Mouse (Mus musculus) brain, adult 2 months (tissue): Measurements from ENCODE around the gene Ltc4s.

Experiments used
- DNase-seq: peaks from one replicate; pipeline ENCODE4 v3.0.0; 2011; ENCODE audit warnings: low read depth, low spot score

Ltc4s gene

GRCm38 (mm10) chr11:50201590-50201989 is 36.8 kb downstream of the Ltc4s start:
- no peak for DNase-seq

- DNase-seq: no peak
These were observed 37.8 kb downstream of the Ltc4s start for GRCm38 (mm10) chr11:50200613-50201012.

- no peak for DNase-seq
These were observed 39.5 kb downstream of the Ltc4s start for GRCm38 (mm10) chr11:50198916-50199315.

GRCm38 (mm10) chr11:50198219-50198846 is 40.1 kb downstream of the Ltc4s start:
- DNase-seq: no peak

GRCm38 (mm10) chr11:50197500-50197899 is 40.9 kb downstream of the Ltc4s start:
- no peak for DNase-seq

GRCm38 (mm10) chr11:50194793-50195192 is 43.6 kb downstream of the Ltc4s start:
- no peak for DNase-seq

- DNase-seq: no peak
These were observed 44.3 kb downstream of the Ltc4s start for GRCm38 (mm10) chr11:50194070-50194469.

GRCm38 (mm10) chr11:50192278-50192677 is 46.1 kb downstream of the Ltc4s start:
- no peak for DNase-seq

- no peak for DNase-seq
These were observed 48.1 kb downstream of the Ltc4s start for GRCm38 (mm10) chr11:50190362-50190761.

- no peak for DNase-seq
These were observed 49.7 kb downstream of the Ltc4s start for GRCm38 (mm10) chr11:50188682-50189081.
